Mouse (Mus musculus): ENCODE results near the gene Grik3. TPM values are rescaled to one million over a fixed set of nuclear protein-coding genes. Genes with fewer than 3 reads are reported as not detected.

Grik3 gene
- polyA plus RNA-seq, 1 experiment from 2014 or later = 4.7 TPM

DNA sequence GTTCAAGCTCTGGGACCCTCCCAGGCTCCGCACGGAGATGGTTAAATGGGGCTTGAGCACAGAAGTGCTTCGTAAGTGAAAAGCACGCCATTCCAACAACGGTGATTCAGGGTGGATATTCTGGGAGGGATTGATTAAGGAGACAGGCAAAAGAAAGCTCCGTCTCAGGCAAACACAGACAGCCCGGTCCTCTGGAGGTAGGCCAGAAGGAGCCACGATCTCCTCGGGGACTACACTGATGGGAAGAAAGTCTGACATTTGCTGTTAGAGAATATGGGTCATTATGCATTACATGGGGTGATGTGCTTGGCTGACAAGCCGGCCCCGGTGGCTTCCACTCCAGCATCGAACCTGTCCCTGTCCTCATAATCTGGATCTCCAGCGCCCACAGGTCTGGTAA, 146.9 kb downstream of the Grik3 start:
- no peak overlapping the region for H3K4me2 ChIP-seq
- peaks cover 11% of the 10 kb centered on the region for H3K4me1 ChIP-seq
- H3K36me3 ChIP-seq (ENCODE audit: poor library complexity, severe bottlenecking) = peaks cover 7% of the 10 kb centered on the region; the same call in 1 of the 2 replicates
- H3K9me3 ChIP-seq (replicated peaks) = no peaks in the 10 kb centered on the region
- H3K4me3 ChIP-seq = no peak overlapping the region
- ATAC-seq = no peak
- H3K27ac ChIP-seq = no peak overlapping the region
- H3K27me3 ChIP-seq = peaks cover 8% of the 10 kb centered on the region; the same call in 1 of the 2 replicates
- no peak overlapping the region for H3K9ac ChIP-seq
- WGBS = 87% methylated on average over 13 of the region's 13 CpGs

DNA sequence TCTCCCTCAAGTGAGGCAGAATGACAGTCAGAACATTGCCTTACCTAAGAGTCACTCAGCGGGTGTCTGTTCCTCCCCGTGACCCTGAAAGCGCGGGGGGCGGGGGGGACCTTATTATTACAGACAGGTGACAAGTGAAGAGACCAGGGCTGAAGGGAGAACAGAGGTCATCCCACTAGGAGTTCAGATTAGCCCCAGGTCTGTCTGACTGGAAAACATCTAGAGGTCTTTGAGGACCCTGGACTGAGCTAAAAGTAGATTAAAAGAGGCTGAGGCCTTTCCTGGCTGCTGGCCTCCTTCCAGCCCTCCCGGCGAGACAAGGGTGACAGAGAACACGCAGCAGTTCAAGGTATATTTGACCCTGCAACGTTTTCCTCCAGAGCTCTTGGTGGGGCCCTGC, 150.0 kb downstream of the Grik3 start:
- no peaks in the 10 kb centered on the region for H3K9me3 ChIP-seq (replicated peaks)
- no peak overlapping the region for H3K4me3 ChIP-seq
- no peak overlapping the region for H3K27ac ChIP-seq
- no peak overlapping the region for H3K9ac ChIP-seq
- H3K4me1 ChIP-seq = peaks cover 27% of the 10 kb centered on the region
- no peak for ATAC-seq
- H3K27me3 ChIP-seq = peaks cover 15% of the 10 kb centered on the region; the same call in 1 of the 2 replicates
- 86% methylated on average over 9 of the region's 9 CpGs for WGBS
- H3K4me2 ChIP-seq = no peak overlapping the region
- H3K36me3 ChIP-seq (ENCODE audit: poor library complexity, severe bottlenecking) = 0 out of 2 replicates have a peak, but pooled peaks cover 4% of the 10 kb centered on the region

DNA sequence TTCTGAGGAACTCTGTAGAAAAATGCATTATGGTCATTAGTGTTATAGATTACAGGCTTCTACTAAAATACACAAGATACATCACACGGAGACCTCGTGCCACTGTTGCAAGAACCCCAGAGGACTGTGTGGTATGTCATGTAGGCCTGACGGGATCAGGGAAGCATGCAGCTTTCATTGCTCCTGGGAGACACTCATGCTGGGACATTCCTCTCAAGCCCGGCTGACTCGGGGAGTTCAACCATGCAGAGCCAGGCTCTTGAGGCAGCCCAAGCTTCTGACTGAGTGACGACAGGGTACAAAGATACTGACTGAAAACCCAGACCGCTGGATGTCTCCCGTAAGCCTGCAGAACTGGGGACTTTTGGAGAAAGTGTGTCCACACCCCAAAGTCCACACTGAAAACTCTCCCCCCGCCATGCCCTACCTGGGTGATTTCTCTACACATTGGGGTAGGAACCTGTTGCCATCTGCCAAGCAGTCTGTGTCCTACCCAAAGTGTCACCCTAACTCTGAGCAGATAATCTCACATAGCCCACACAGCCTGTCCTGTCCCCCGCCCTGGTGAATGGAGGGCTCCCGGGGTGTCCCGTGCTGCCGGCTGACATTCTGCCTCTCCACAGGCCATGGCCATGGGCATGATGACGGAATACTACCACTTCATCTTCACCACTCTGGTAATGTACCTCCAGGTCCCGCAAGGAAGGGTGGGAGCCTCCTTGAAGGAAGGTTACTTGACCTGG, 150.6 kb downstream of the Grik3 start:
- peaks cover 15% of the 10 kb centered on the region; the same call in 1 of the 2 replicates for H3K27me3 ChIP-seq
- H3K9me3 ChIP-seq (replicated peaks) = no peaks in the 10 kb centered on the region
- no peak overlapping the region for H3K9ac ChIP-seq
- peaks cover 28% of the 10 kb centered on the region for H3K4me1 ChIP-seq
- ATAC-seq = no peak
- H3K4me2 ChIP-seq = no peak overlapping the region
- 88% methylated on average over 15 of the region's 15 CpGs for WGBS
- no peak overlapping the region for H3K27ac ChIP-seq
- 0 out of 2 replicates have a peak, but pooled peaks cover 4% of the 10 kb centered on the region for H3K36me3 ChIP-seq (ENCODE audit: poor library complexity, severe bottlenecking)
- H3K4me3 ChIP-seq = no peak overlapping the region

DNA sequence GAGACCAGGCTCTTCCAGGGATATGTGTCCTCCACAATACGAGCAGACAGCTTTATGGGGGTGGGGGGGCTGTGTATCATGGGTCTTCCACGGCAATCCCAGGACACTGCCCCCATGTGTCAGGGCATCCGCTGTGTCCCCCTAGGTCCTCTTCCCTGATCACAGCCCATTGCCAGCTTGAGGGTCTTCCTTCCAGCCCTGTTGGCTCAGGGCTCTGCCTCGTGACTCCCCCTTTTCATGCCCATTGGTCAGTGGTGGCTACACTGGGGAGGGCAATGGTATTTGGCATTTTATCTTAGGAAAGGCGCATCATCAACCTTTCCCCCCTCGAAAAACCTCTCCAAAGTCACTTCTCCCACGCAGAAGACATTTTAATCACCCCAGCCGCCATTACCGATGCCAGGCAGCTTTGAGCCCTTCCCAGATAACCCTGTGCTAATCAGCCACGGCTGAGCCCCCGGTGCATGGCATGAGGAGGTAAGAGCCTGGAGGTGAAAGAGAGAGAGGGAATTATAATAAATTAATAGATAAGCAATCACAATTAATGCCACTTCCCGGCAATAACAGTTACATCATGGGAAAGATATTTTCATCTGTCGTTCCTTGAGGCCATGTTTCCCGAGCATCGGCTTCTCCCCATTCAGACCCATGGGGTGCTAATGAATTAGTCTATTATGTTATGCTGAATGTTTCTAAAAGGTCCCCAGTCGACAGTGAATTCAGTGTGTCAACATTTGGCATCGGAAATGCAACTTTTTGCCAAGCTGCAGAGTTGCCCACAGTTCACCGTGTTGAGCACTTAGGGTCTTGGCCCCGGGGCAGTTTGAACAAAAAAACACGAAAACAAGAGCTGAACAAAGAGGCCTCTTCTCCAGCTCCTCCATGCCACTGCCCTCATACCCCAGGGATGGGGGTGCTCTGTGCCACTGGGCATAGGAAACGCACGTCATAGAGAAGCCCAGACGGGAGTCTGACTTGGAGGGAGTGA, 154.4 kb downstream of the Grik3 start:
- Histone ChIP-seq H3K4me3 (no peak overlapping the region), H3K4me1 (peaks cover 17% of the 10 kb centered on the region), H3K36me3 (ENCODE audit: poor library complexity, severe bottlenecking) (0 out of 2 replicates have a peak, but pooled peaks cover 4% of the 10 kb centered on the region), H3K27ac (peak overlapping the region; percentile 6; the same call in 1 of the 2 replicates), H3K9me3 (replicated peaks) (no peaks in the 10 kb centered on the region), H3K27me3 (peaks cover 37% of the 10 kb centered on the region), H3K9ac (no peak overlapping the region), H3K4me2 (peak overlapping the region; percentile 6)
- 43% methylated on average over 23 of the region's 23 CpGs for WGBS
- peak; percentile 70 for ATAC-seq

DNA sequence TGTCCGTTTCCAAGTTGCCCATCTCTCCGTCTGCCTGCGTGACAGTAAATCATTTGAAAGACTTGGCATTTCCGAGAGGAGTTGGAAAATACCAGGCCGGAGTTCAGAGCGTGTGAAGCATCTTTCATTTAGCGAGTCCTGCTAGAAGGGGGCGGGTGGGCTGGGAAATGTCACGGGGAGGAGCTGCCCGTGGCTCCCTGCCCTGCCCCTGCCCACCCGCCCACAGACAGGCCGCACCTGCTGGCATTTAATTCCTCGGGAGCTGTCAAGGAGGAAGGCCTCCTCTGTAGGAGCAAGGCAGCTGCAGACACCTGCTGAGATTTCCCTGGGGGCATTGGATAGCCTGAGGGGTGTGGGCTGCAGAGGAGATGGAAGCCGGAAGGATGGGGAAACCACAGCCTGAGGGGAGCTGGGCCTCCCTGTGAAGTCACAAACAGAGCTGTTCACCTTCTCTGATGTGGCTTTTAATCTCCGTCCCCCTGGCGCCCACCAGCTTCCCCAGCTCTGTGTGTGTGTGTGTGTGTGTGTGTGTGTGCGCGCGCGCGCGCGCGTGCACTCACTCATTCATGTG, 161.3 kb downstream of the Grik3 start:
- Histone ChIP-seq H3K4me3 (no peak overlapping the region), H3K4me2 (no peak overlapping the region), H3K9ac (no peak overlapping the region), H3K27me3 (peaks cover 24% of the 10 kb centered on the region), H3K27ac (no peak overlapping the region), H3K36me3 (ENCODE audit: poor library complexity, severe bottlenecking) (no peaks in the 10 kb centered on the region), H3K9me3 (replicated peaks) (no peaks in the 10 kb centered on the region), H3K4me1 (peaks cover 9% of the 10 kb centered on the region)
- WGBS = 41% methylated on average over 24 of the region's 24 CpGs
- ATAC-seq = no peak

DNA sequence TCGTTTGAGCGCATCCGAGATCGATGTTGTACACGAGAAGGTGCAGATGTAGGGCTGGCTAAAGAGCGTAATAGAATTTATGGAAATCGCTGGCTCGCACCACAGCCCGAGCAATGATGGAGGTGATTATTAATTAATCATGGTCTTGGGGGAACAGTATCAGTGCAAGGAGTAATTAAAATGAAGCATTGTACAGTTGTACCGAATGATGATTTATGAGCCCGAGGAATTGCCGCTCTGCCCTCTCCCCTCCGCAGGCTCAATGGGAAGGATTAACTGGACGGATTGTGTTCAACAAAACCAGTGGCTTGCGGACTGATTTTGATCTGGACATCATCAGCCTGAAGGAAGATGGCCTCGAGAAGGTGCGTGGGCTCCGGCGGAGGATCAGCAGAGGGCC, 165.5 kb downstream of the Grik3 start:
- Histone ChIP-seq H3K9ac (no peak overlapping the region), H3K9me3 (replicated peaks) (no peaks in the 10 kb centered on the region), H3K4me2 (no peak overlapping the region), H3K27ac (no peak overlapping the region), H3K27me3 (0 out of 2 replicates have a peak, but pooled peaks cover 6% of the 10 kb centered on the region), H3K36me3 (ENCODE audit: poor library complexity, severe bottlenecking) (peaks cover 11% of the 10 kb centered on the region; the same call in 1 of the 2 replicates), H3K4me3 (no peak overlapping the region), H3K4me1 (peaks cover 16% of the 10 kb centered on the region)
- WGBS = 82% methylated on average over 19 of the region's 19 CpGs
- ATAC-seq = no peak

DNA sequence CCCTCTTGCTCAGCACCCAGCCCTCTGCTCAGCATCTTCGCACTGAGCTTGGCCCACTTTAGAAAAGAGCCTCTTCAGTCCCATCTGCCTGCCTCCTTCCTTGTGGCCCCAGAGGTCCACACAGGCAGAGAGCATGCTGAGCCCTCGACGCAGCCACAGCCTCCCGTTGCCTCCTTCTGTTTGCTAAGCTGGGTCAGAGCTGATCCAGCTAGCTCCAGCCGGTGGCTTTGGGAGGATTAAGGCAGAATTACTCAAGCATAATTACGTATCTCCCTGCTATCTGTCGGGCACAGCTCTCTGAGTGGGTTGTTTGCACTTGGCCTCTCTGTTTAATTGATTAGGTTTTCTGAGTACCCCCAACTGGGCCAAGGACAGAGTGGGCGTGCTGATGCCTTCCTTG, 167.9 kb downstream of the Grik3 start:
- 24% methylated on average over 8 of the region's 8 CpGs for WGBS
- H3K27me3 ChIP-seq = 0 out of 2 replicates have a peak, but pooled peaks cover 3% of the 10 kb centered on the region
- no peaks in the 10 kb centered on the region for H3K9me3 ChIP-seq (replicated peaks)
- peaks cover 16% of the 10 kb centered on the region for H3K4me1 ChIP-seq
- no peak overlapping the region for H3K9ac ChIP-seq
- H3K4me2 ChIP-seq = no peak overlapping the region
- 0 out of 2 replicates have a peak overlapping the region, but pooled peaks have one; percentile 0 for H3K27ac ChIP-seq
- H3K36me3 ChIP-seq (ENCODE audit: poor library complexity, severe bottlenecking) = peaks cover 11% of the 10 kb centered on the region; the same call in 1 of the 2 replicates
- H3K4me3 ChIP-seq = no peak overlapping the region
- no peak for ATAC-seq

DNA sequence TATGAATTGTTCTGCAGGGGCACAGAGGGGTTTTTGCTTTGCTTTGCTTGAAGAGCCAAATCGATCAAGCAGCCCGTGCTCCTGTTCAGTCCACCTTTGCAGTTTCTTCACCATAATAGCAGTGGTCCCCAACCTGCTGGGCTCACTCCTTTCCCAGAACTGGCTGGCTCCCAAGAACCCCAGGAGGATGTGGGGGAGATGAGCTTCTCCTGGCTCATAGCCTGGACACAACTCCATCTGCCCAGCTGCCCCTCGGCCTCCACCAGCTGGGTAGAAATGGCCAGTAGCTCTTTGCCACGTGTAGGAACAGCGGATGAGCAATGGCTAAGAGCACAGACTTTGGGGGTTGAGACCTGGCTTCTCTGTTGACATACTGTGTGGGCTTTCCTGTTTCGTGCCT, 171.5 kb downstream of the Grik3 start:
- Histone ChIP-seq H3K27ac (no peak overlapping the region), H3K9me3 (replicated peaks) (no peaks in the 10 kb centered on the region), H3K4me1 (peaks cover 24% of the 10 kb centered on the region), H3K36me3 (ENCODE audit: poor library complexity, severe bottlenecking) (peaks cover 11% of the 10 kb centered on the region; the same call in 1 of the 2 replicates), H3K9ac (no peak overlapping the region), H3K4me2 (no peak overlapping the region), H3K27me3 (0 out of 2 replicates have a peak, but pooled peaks cover under 1% of the 10 kb centered on the region), H3K4me3 (no peak overlapping the region)
- 80% methylated on average over 6 of the region's 6 CpGs for WGBS
- ATAC-seq = no peak

DNA sequence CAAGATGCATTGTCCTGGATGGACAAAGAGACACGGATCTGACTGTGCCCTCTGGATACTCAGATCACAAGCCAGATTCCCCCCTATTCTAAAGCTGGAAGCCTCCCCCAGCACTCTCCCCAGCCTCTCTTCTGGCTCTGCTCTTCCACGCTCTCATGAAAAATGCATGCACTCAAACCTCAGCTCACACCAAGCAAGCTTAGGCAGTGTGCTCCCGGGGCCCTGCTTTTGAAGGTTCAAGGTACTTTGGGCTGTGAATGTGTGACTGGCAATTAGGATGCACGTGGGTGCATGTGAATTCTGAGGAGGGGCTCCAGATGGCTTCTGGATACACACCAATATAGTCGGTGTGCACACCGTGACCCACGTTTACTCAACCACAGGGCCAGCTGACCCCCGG, 172.8 kb downstream of the Grik3 start:
- no peak overlapping the region; the same call in none of the 2 replicates for H3K9ac ChIP-seq
- H3K27ac ChIP-seq = no peak overlapping the region; the same call in 1 of the 2 replicates
- peaks cover 21% of the 10 kb centered on the region for H3K4me1 ChIP-seq
- H3K4me2 ChIP-seq = no peak overlapping the region
- WGBS = 48% methylated on average over 8 of the region's 8 CpGs
- ATAC-seq = no peak
- peaks cover 11% of the 10 kb centered on the region; the same call in 1 of the 2 replicates for H3K36me3 ChIP-seq (ENCODE audit: poor library complexity, severe bottlenecking)
- no peaks in the 10 kb centered on the region for H3K9me3 ChIP-seq (replicated peaks)
- H3K4me3 ChIP-seq = no peak overlapping the region
- H3K27me3 ChIP-seq = no peaks in the 10 kb centered on the region

DNA sequence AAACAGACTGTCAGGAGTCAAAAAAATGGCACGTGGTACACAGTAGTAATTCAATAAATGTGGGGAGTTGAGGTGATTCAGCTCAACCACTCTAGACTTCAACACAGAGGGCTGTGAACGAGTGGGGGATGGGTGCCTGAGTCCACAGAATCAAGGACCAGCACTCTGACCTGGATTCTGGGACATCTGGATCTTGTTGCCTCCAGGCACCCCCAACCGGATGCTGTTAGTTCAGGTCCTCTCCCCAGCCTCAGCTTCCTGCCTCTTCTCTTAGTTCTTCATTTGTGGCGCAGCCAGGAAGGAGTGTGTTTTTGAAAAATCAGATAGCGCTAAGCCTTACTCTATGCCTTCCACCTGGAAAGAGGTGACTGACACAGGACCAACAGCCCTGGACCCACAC, 175.5 kb downstream of the Grik3 start:
- no peak for ATAC-seq
- H3K4me1 ChIP-seq = peaks cover 18% of the 10 kb centered on the region
- no peaks in the 10 kb centered on the region for H3K27me3 ChIP-seq
- 81% methylated on average over 5 of the region's 5 CpGs for WGBS
- no peak overlapping the region for H3K4me2 ChIP-seq
- no peaks in the 10 kb centered on the region for H3K9me3 ChIP-seq (replicated peaks)
- peaks cover 4% of the 10 kb centered on the region; the same call in 1 of the 2 replicates for H3K36me3 ChIP-seq (ENCODE audit: poor library complexity, severe bottlenecking)
- H3K27ac ChIP-seq = no peak overlapping the region
- no peak overlapping the region for H3K9ac ChIP-seq
- H3K4me3 ChIP-seq = no peak overlapping the region

DNA sequence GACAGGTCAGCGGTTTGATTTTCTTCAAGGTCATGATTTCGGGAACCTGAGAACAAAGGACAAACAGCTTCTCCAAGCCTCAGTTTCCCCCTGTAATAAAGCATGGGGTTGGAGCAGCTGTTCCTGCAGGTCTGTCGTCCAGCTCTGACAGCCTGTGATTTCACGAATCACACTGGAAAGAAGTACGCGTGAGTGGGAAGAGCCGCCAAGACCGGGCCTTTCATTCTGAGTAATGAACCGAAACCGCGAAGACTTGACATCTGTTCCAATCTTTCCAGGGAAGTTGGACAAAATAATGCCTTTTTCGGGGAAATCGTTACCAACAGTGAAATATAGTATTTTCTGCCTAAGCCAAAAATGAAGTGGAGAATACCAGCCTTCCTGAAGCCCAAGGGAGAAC, 191.5 kb downstream of the Grik3 start:
- 68% methylated on average over 13 of the region's 13 CpGs for WGBS
- H3K36me3 ChIP-seq (ENCODE audit: poor library complexity, severe bottlenecking) = peaks cover 9% of the 10 kb centered on the region; the same call in 1 of the 2 replicates
- H3K27ac ChIP-seq = peak overlapping the region; percentile 60

More for the DNA sequence above, 191.5 kb downstream of the Grik3 start:
- ATAC-seq = no peak
- no peak overlapping the region for H3K4me2 ChIP-seq
- H3K9ac ChIP-seq = no peak overlapping the region
- H3K4me3 ChIP-seq = no peak overlapping the region
- no peaks in the 10 kb centered on the region for H3K27me3 ChIP-seq
- H3K4me1 ChIP-seq = peaks cover 8% of the 10 kb centered on the region; the same call in 1 of the 2 replicates
- H3K9me3 ChIP-seq (replicated peaks) = no peaks in the 10 kb centered on the region
